Mouse (Mus musculus) MEL (cell line): ENCODE measurements around the gene Actr1a. TPM values are rescaled to one million over a fixed set of nuclear protein-coding genes. Genes with fewer than 3 reads are reported as not detected.

Experiments used
- DNase-seq: peaks from one replicate; pipeline ENCODE4 v3.0.0; 2011; ENCODE audit warnings: low read depth, low spot score
- H3K27ac ChIP-seq: 2 replicates; pipeline ENCODE4 v1.5.1; 2012; ENCODE audit warnings: low read depth, mild to moderate bottlenecking, control low read depth, low read length, moderate library complexity; ENCODE audit not compliant: control insufficient read depth
- H3K27me3 ChIP-seq, 2 experiments: fragments of 150-350 bp in 1 of 2; sonication (generic) in 1 of 2; 2 replicates each; pipeline ENCODE4 v1.6.1; 2012; ENCODE audit warnings: low read length in 2 of 2, mild to moderate bottlenecking in 2 of 2, improper control_type of control experiment in 1 of 2, moderate library complexity in 1 of 2; ENCODE audit not compliant: insufficient read depth in 2 of 2, control insufficient read depth in 1 of 2
- H3K36me3 ChIP-seq, 2 experiments: 2 replicates each; pipeline ENCODE4 v1.6.1; 2012 to 2014; ENCODE audit warnings: low read length in 2 of 2, improper control_type of control experiment in 1 of 2, inconsistent platforms in 1 of 2, mild to moderate bottlenecking in 1 of 2; ENCODE audit not compliant: insufficient read depth in 2 of 2, control insufficient read depth in 1 of 2
- H3K4me1 ChIP-seq, 2 experiments: fragments of 150-350 bp in 1 of 2; sonication (generic) in 1 of 2; 2 replicates each; pipeline ENCODE4 v1.6.1; 2012; ENCODE audit warnings: low read length in 2 of 2, improper control_type of control experiment in 1 of 2, mild to moderate bottlenecking in 1 of 2; ENCODE audit not compliant: insufficient read depth in 2 of 2, control insufficient read depth in 1 of 2
- H3K4me3 ChIP-seq, 2 experiments: fragments of 150-350 bp in 1 of 2; sonication (generic) in 1 of 2; 2 replicates each; pipeline ENCODE4 v1.5.1; 2012; ENCODE audit warnings: low read depth in 2 of 2, low read length in 2 of 2, mild to moderate bottlenecking in 2 of 2, moderate library complexity in 2 of 2, control low read depth in 1 of 2, improper control_type of control experiment in 1 of 2; ENCODE audit not compliant: control insufficient read depth in 1 of 2, insufficient read depth in 1 of 2
- H3K79me2 ChIP-seq: 2 replicates; pipeline ENCODE4 v1.6.1; 2012; ENCODE audit warnings: mild to moderate bottlenecking, low read length, moderate library complexity; ENCODE audit not compliant: control insufficient read depth, poor library complexity, insufficient read depth
- H3K9ac ChIP-seq: 2 replicates; pipeline ENCODE4 v1.6.1; 2012; ENCODE audit warnings: low read depth, mild to moderate bottlenecking, control low read depth, low read length, moderate library complexity; ENCODE audit not compliant: control insufficient read depth, poor library complexity, severe bottlenecking
- H3K9me3 ChIP-seq: fragments of 150-350 bp; sonication (generic); replicated peaks from 2 replicates; pipeline ENCODE4 v1.6.1; 2012; ENCODE audit warnings: mild to moderate bottlenecking, low read length, improper control_type of control experiment, moderate library complexity; ENCODE audit not compliant: insufficient read depth
- CHD2 ChIP-seq: IDR thresholded peaks from 2 replicates; pipeline ENCODE4 v1.6.1; 2011; ENCODE audit warnings: low read length, improper control_type of control experiment
- E2F4 ChIP-seq: IDR thresholded peaks from 2 replicates; pipeline ENCODE4 v1.6.1; 2011; ENCODE audit warnings: low read depth, low read length, improper control_type of control experiment, borderline replicate concordance
- MAX ChIP-seq: IDR thresholded peaks from 2 replicates; pipeline ENCODE4 v1.6.1; 2011; ENCODE audit warnings: low read length, improper control_type of control experiment
- MAZ ChIP-seq: IDR thresholded peaks from 2 replicates; pipeline ENCODE4 v1.6.1; 2012; ENCODE audit warnings: low read depth, mild to moderate bottlenecking, inconsistent platforms, low read length, improper control_type of control experiment
- NRF1 ChIP-seq: IDR thresholded peaks from 2 replicates; pipeline ENCODE4 v1.6.1; 2014; ENCODE audit warnings: low read depth, mild to moderate bottlenecking, inconsistent platforms, low read length, improper control_type of control experiment, moderate library complexity; ENCODE audit not compliant: poor library complexity, insufficient read depth, severe bottlenecking
- SMC3 ChIP-seq: IDR thresholded peaks from 2 replicates; pipeline ENCODE4 v1.6.1; 2011; ENCODE audit warnings: low read depth, low read length, improper control_type of control experiment
- ZMIZ1 ChIP-seq: IDR thresholded peaks from 2 replicates; pipeline ENCODE4 v1.6.1; 2012; ENCODE audit warnings: low read depth, mild to moderate bottlenecking, inconsistent platforms, low read length, improper control_type of control experiment, moderate library complexity
- polyA plus RNA-seq, 2 experiments: library from polyadenylated mRNA; stranded (reverse) in 1 of 2; unstranded in 1 of 2; fragments of >175 nt in 1 of 2; fragments of >200 nt in 1 of 2; gene quantifications; 2 replicates each; pipeline versions ENCODE4 v1.2.1 to v1.2.4; 2012; ENCODE audit warnings: low replicate concordance in 2 of 2, low read depth in 1 of 2; ENCODE audit not compliant: insufficient read length in 2 of 2, insufficient read depth in 1 of 2, missing spikeins in 1 of 2
- total RNA-seq: library from RNA; depleted of rRNA; stranded (reverse); fragments of 300-350 nt; gene quantifications from 2 replicates; pipeline ENCODE4 v1.2.3, GENCODE M21; 2012; rRNA removed

Gene Actr1a
- total and polyA plus RNA-seq, 3 experiments, result 140 to 530 (median 193) TPM

GRCm38 (mm10) chr19:46328081-46329030 lies 67.2 kb downstream of the Actr1a start, which contains the start of gene Fbxl15 (continued):
- TF ChIP-seq NRF1, result peak; percentile 83
- no peak for TF ChIP-seq SMC3
- TF ChIP-seq CHD2, result no peak
- TF ChIP-seq MAZ, result peak; percentile 90
- TF ChIP-seq E2F4, result peak; percentile 74; the same call in 1 of the 2 replicates

GRCm38 (mm10) chr19:46327531-46328064 lies 68.0 kb downstream of the Actr1a start:
- Histone ChIP-seq H3K36me3 (peaks cover 0 to 5% of the 10 kb centered on the region in 2 experiments; a peak in 2 of 4 replicates), H3K79me2 (peaks cover 2% of the 10 kb centered on the region; the same call in 1 of the 2 replicates), H3K27ac (peak overlapping the region; percentile 10), H3K9me3 (no peaks in the 10 kb centered on the region), H3K9ac (peak overlapping the region; percentile 75), H3K27me3 (no peaks in the 10 kb centered on the region), H3K4me1 (peaks cover 0 to 18% of the 10 kb centered on the region in 2 experiments; a peak in 2 of 4 replicates), H3K4me3 (peak overlapping the region; percentile 78 to 85)
- TF ChIP-seq ZMIZ1, result no peak
- TF ChIP-seq MAX, result 0 out of 2 replicates have a peak, but pooled peaks have one; percentile 24
- TF ChIP-seq NRF1, result peak; percentile 20; the same call in 1 of the 2 replicates
- peak; percentile 69 for DNase-seq

Other genes with a start within 250 kb of the Actr1a start
- gene Pitx3, start 247.4 kb downstream of the Actr1a start, total RNA-seq, result 0.08 and 0.10 TPM in 2 replicates
- gene Pitx3, start 247.4 kb downstream of the Actr1a start, polyA plus RNA-seq, result under 1 TPM in 1 of 2 experiments, not detected in 1; 0.28 TPM
- gene Gbf1, start 243.2 kb downstream of the Actr1a start, total RNA-seq, result 20.1 and 23.7 TPM in 2 replicates
- gene Gbf1, start 243.2 kb downstream of the Actr1a start, polyA plus RNA-seq, result 100 to 1,000 TPM in 1 of 2 experiments, 10 to 100 TPM in 1; 54.1 to 400 TPM
- 25.3 and 27.2 TPM in 2 replicates for gene Nfkb2, start 91.4 kb downstream of the Actr1a start, total RNA-seq
- gene Nfkb2, start 91.4 kb downstream of the Actr1a start, polyA plus RNA-seq, result 10 to 100 TPM in 1 of 2 experiments, not detected in 1; 43.0 TPM
- 1.9 and 4.5 TPM in 2 replicates for gene Psd, start 68.6 kb downstream of the Actr1a start, total RNA-seq
- 10 to 100 TPM in 1 of 2 experiments, not detected in 1; 17.2 TPM for gene Psd, start 68.6 kb downstream of the Actr1a start, polyA plus RNA-seq
- gene Fbxl15, start 67.6 kb downstream of the Actr1a start, total RNA-seq, result 12.1 and 12.7 TPM in 2 replicates
- gene Fbxl15, start 67.6 kb downstream of the Actr1a start, polyA plus RNA-seq, result 10 to 100 TPM in 1 of 2 experiments, not detected in 1; 13.2 TPM
- 270 and 302 TPM in 2 replicates for gene Cuedc2, start 57.0 kb downstream of the Actr1a start, total RNA-seq
- 100 to 1,000 TPM; 251 to 297 TPM for gene Cuedc2, start 57.0 kb downstream of the Actr1a start, polyA plus RNA-seq
- 4.7 and 5.5 TPM in 2 replicates for gene Mfsd13a, start 54.6 kb downstream of the Actr1a start, total RNA-seq
- gene Mfsd13a, start 54.6 kb downstream of the Actr1a start, polyA plus RNA-seq, result 10 to 100 TPM in 1 of 2 experiments, not detected in 1; 45.9 TPM
- gene 2310034G01Rik, start 45.4 kb downstream of the Actr1a start, total RNA-seq, result 0.50 and 0.78 TPM in 2 replicates
- gene 2310034G01Rik, start 45.4 kb downstream of the Actr1a start, polyA plus RNA-seq, result under 1 TPM in 1 of 2 experiments, not detected in 1; 0.95 TPM
- gene Sufu, start 1.1 kb upstream of the Actr1a start, total RNA-seq, result 11.4 and 13.7 TPM in 2 replicates
- gene Sufu, start 1.1 kb upstream of the Actr1a start, polyA plus RNA-seq, result 10 to 100 TPM in 1 of 2 experiments, not detected in 1; 42.5 TPM
- gene Trim8, start 106.0 kb upstream of the Actr1a start, total RNA-seq, result 19.1 and 21.2 TPM in 2 replicates
- gene Trim8, start 106.0 kb upstream of the Actr1a start, polyA plus RNA-seq, result 10 to 100 TPM in 1 of 2 experiments, not detected in 1; 57.2 TPM
- 62.4 and 74.8 TPM in 2 replicates for gene Arl3, start 177.4 kb upstream of the Actr1a start, total RNA-seq
- 100 to 1,000 TPM in 1 of 2 experiments, not detected in 1; 123 TPM for gene Arl3, start 177.4 kb upstream of the Actr1a start, polyA plus RNA-seq
- gene Sfxn2, start 177.6 kb upstream of the Actr1a start, total RNA-seq, result 16.1 and 20.3 TPM in 2 replicates
- gene Sfxn2, start 177.6 kb upstream of the Actr1a start, polyA plus RNA-seq, result 10 to 100 TPM; 21.2 to 36.6 TPM
- gene Wbp1l, start 203.3 kb upstream of the Actr1a start, total RNA-seq, result 47.0 and 52.9 TPM in 2 replicates
- gene Wbp1l, start 203.3 kb upstream of the Actr1a start, polyA plus RNA-seq, result 10 to 100 TPM in 1 of 2 experiments, not detected in 1; 70.0 TPM